Mouse (Mus musculus) forebrain, embryonic 13.5 days (tissue): Measurements from ENCODE around the gene Ppp1r9a. TPM values are rescaled to one million over a fixed set of nuclear protein-coding genes. Genes with fewer than 3 reads are reported as not detected.

ENCODE experiments used
- ATAC-seq: fragments of 200-750 bp; cut with Nextera tagmentation; 2 replicates; pipeline ENCODE4 v1.8.0; 2017
- H3K27ac ChIP-seq: fragments of 300-500 bp; sonication (generic); 2 replicates; pipeline ENCODE4 v1.5.1; 2015; ENCODE audit warnings: inconsistent platforms, mild to moderate bottlenecking, moderate library complexity
- H3K27me3 ChIP-seq: fragments of 300-500 bp; sonication (generic); 2 replicates; pipeline ENCODE4 v1.6.1; 2015; ENCODE audit warnings: mild to moderate bottlenecking, inconsistent platforms
- H3K36me3 ChIP-seq: fragments of 300-500 bp; sonication (generic); 2 replicates; pipeline ENCODE4 v1.6.1; 2015; ENCODE audit warnings: mild to moderate bottlenecking, inconsistent platforms; ENCODE audit not compliant: poor library complexity, severe bottlenecking
- H3K4me1 ChIP-seq: fragments of 300-500 bp; sonication (generic); 2 replicates; pipeline ENCODE4 v1.6.1; 2015; ENCODE audit warnings: inconsistent platforms
- H3K4me2 ChIP-seq: fragments of 300-500 bp; sonication (generic); 2 replicates; pipeline ENCODE4 v1.6.1; 2015; ENCODE audit warnings: inconsistent platforms, mild to moderate bottlenecking, moderate library complexity
- H3K4me3 ChIP-seq: fragments of 300-500 bp; sonication (generic); 2 replicates; pipeline ENCODE4 v1.5.1; 2015; ENCODE audit warnings: mild to moderate bottlenecking, inconsistent platforms
- H3K9ac ChIP-seq: fragments of 300-500 bp; sonication (generic); 2 replicates; pipeline ENCODE4 v1.6.1; 2015; ENCODE audit warnings: mild to moderate bottlenecking, inconsistent platforms
- H3K9me3 ChIP-seq: fragments of 300-500 bp; sonication (generic); replicated peaks from 2 replicates; pipeline ENCODE4 v1.6.1; 2016; ENCODE audit warnings: inconsistent platforms
- WGBS: fragments of 180-500 bp; shearing (Covaris S2); methylation state at CpG from one replicate; pipeline ENCODE4 v1.1.7; 2015; 5-methylcytosine and 5-hydroxymethylcytosine counted together
- polyA plus RNA-seq: library from polyadenylated mRNA; unstranded; fragments of >200 nt; fragmentation: Nextera tagmentation; extraction: Ambion mirVana; gene quantifications from 2 replicates; pipeline ENCODE4 v1.2.1, GENCODE M21; 2015

Gene Ppp1r9a
- polyA plus RNA-seq, 1 experiment from 2014 or later, result 32.2 TPM

DNA sequence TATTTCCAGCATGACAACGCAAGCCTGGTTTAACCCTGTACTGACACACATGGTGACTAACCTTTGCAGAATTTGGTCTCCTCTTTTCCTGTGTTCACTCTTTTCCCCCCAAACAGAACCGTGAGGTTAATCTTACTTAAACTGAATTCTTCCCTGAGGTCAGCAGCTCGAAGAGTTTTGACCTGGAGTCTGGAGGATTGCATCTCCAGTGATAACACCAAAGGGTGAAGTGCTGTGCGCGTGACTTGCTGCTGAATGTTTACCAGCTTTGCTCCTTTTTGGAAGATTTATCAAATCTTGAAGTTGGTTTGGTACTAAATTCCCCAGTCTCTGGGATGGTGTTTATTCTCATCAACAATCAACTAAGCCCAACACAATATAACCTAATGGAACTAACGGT lies 252.1 kb downstream of the Ppp1r9a start:
- H3K4me3 ChIP-seq, result no peak overlapping the region
- H3K9ac ChIP-seq, result no peak overlapping the region
- peaks cover 25% of the 10 kb centered on the region for H3K36me3 ChIP-seq
- H3K27ac ChIP-seq, result no peak overlapping the region
- H3K9me3 ChIP-seq, result no peaks in the 10 kb centered on the region
- WGBS, result 90% methylated on average over 6 of the region's 6 CpGs
- no peak overlapping the region for H3K4me2 ChIP-seq
- H3K4me1 ChIP-seq, result peaks cover 10% of the 10 kb centered on the region; the same call in 1 of the 2 replicates
- no peak for ATAC-seq
- no peaks in the 10 kb centered on the region for H3K27me3 ChIP-seq

DNA sequence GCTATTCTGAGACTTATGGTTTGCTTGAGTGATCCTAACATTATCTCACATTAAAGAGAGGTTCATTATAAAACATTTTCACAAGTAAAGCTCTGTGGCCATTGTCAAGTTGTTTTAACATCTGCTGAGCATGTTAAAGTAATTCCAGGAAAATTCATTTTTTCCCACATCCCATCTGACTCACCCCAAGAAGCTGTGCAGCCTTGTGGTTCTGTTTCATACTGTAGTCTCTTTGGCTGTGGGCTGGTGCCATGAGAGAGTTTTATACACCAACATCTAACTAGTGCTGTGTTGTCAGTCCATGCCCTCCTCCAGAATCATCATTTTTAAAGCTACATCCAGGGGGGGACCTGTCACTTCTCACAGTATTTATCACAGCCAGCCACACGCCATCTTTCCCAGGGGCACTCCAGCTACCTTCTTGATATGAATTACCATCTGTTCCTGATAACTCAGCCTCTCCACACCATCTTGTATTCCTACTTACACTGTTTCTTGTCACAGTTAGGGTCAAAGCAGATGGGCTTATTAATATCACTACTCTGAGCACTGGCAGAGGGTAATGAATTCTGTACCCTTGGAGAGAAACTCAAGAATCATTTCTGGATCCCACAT lies 252.7 kb downstream of the Ppp1r9a start:
- H3K4me3 ChIP-seq, result no peak overlapping the region
- peaks cover 31% of the 10 kb centered on the region for H3K36me3 ChIP-seq
- H3K27me3 ChIP-seq, result no peaks in the 10 kb centered on the region
- H3K9ac ChIP-seq, result no peak overlapping the region
- 75% methylated on average over 1 of the region's 1 CpGs for WGBS
- no peak overlapping the region for H3K27ac ChIP-seq
- H3K4me1 ChIP-seq, result peaks cover 10% of the 10 kb centered on the region; the same call in 1 of the 2 replicates
- H3K4me2 ChIP-seq, result no peak overlapping the region
- no peaks in the 10 kb centered on the region for H3K9me3 ChIP-seq
- 0 out of 2 replicates have a peak, but pooled peaks have one; percentile 36 for ATAC-seq

DNA sequence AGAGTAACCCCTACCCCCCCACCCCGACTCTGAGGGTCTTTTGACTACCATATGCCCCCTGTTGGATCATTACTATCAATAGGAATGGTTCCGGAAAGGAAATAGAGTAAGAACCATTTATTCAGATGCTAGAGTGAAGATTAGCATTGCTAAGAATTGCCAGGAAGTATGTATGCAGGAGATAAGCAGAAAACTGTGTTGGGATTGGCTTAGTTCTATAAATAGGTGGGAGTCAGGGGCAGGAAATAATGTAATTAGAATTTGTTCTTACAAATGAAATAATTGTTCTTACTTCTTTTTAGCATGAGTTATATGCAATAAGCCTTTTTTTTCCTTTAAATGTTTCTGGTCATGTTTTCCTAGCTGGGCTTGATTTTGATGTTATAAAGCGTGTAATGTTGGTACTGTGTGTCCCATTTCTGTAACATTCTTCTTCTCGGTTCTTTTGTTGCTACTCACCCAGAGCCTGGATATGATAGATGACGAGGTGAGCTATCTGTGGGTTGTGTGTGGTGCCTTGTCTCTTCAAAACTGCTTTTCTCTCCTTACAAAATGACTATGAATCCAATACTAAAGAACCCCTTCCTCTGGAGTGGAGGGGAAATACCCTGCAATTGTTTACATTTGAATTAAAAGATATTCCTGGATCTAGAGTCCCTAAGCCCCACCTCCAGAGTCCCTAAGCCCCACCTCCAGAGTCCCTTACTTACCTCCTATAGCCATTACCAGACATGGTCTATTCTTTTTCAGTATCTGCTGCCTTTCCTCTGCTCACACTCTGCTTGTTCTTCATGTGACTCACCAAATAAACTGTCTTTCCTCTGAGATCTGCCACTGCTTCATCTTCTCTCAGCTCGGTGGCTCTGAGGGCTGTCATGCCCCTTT lies 254.1 kb downstream of the Ppp1r9a start:
- Histone ChIP-seq H3K27ac (no peak overlapping the region), H3K36me3 (peaks cover 32% of the 10 kb centered on the region), H3K4me3 (no peak overlapping the region), H3K4me1 (no peaks in the 10 kb centered on the region), H3K9me3 (no peaks in the 10 kb centered on the region), H3K27me3 (no peaks in the 10 kb centered on the region), H3K9ac (no peak overlapping the region), H3K4me2 (no peak overlapping the region)
- 83% methylated on average over 6 of the region's 6 CpGs for WGBS
- ATAC-seq, result no peak

- Histone ChIP-seq H3K4me1 (no peaks in the 10 kb centered on the region), H3K4me3 (no peak overlapping the region), H3K27me3 (no peaks in the 10 kb centered on the region), H3K27ac (no peak overlapping the region), H3K4me2 (no peak overlapping the region), H3K36me3 (peaks cover 29% of the 10 kb centered on the region), H3K9ac (no peak overlapping the region), H3K9me3 (no peaks in the 10 kb centered on the region)
- WGBS, result 83% methylated on average over 7 of the region's 7 CpGs
- no peak for ATAC-seq
Observed at GRCm38 (mm10) chr6:5159385-5159791, 256.7 kb downstream of the Ppp1r9a start.

- H3K4me1 ChIP-seq, result peaks cover 11% of the 10 kb centered on the region
- ATAC-seq, result no peak
- WGBS, result 87% methylated on average over 6 of the region's 6 CpGs
Observed at GRCm38 (mm10) chr6:5162052-5162451, 259.3 kb downstream of the Ppp1r9a start.

DNA sequence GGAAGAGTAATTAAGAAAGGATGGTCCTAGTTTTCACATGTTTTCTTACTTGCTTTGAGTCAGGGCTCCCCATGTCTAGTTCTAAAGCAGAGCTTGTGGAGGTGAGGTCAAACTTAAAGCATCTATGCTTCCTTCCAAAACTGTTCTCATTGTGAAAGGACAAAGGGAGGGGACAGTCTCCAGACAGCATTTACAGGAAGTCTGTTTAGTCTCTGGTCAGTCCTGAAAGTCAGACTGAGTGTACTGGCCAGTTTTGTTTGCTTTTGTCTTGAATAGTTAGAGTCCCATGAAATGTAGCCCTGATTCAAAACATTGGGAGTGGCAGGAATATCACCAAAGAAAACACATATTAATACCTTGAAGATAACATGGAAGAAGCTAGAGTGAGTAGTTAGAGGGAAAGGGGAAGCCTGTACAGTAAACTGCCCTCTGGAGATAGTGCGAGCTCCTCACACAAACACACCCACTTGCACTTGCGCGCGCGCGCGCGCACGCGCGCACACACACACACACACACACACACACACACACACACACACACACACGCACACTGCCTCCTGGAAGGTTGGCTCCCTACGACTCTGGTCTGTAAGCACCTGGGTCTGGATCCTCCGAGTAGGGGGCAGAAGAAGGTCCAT lies 260.9 kb downstream of the Ppp1r9a start:
- H3K27ac ChIP-seq, result no peak overlapping the region
- WGBS, result 96% methylated on average over 12 of the region's 14 CpGs
- H3K9ac ChIP-seq, result no peak overlapping the region
- no peaks in the 10 kb centered on the region for H3K27me3 ChIP-seq
- no peak overlapping the region for H3K4me2 ChIP-seq
- peaks cover 23% of the 10 kb centered on the region for H3K4me1 ChIP-seq
- H3K36me3 ChIP-seq, result peaks cover 17% of the 10 kb centered on the region
- H3K4me3 ChIP-seq, result no peak overlapping the region
- ATAC-seq, result no peak
- no peaks in the 10 kb centered on the region for H3K9me3 ChIP-seq

More at GRCm38 (mm10) chr6:5162052-5162451, 259.3 kb downstream of the Ppp1r9a start:
- H3K9me3 ChIP-seq, result no peaks in the 10 kb centered on the region
- no peaks in the 10 kb centered on the region for H3K27me3 ChIP-seq
- no peak overlapping the region for H3K9ac ChIP-seq
- H3K4me2 ChIP-seq, result no peak overlapping the region
- H3K27ac ChIP-seq, result no peak overlapping the region
- peaks cover 25% of the 10 kb centered on the region for H3K36me3 ChIP-seq
- H3K4me3 ChIP-seq, result no peak overlapping the region

GRCm38 (mm10) chr6:5164855-5165254 lies 262.1 kb downstream of the Ppp1r9a start:
- no peak overlapping the region for H3K27ac ChIP-seq
- H3K9ac ChIP-seq, result no peak overlapping the region
- H3K4me2 ChIP-seq, result no peak overlapping the region
- peaks cover 6% of the 10 kb centered on the region for H3K36me3 ChIP-seq
- H3K4me1 ChIP-seq, result peaks cover 23% of the 10 kb centered on the region
- ATAC-seq, result no peak
- no peaks in the 10 kb centered on the region for H3K27me3 ChIP-seq
- WGBS, result 49% methylated on average over 9 of the region's 9 CpGs
- no peaks in the 10 kb centered on the region for H3K9me3 ChIP-seq
- no peak overlapping the region for H3K4me3 ChIP-seq

DNA sequence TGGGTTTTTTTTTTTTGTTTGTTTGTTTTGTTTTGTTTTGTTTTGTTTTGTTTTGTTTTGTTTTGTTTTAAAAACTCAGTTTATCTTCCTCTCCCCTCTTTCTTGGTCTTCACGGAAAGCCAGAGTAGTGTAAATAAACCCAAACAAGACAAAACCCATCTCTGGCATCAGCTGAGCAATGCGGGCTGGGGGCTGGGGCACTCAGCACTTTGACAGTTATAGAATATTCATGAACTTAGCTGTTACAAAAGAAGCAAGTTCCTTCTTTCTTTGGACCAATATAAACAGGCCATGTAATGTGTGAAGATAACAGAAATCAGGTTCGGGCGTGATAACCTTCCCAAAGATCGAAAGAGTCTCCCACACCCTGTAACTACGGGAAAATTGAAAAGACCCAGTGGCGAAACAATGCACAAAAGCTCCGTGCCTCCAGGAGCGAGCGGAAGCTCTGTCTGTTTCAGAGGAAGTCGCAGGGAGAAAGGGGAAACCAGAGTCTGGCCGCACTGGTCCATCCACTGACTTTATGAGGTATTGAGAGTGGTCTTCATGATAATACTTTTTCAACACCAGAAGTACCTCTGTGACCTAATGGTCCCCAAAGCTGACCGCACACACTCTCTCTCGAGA lies 264.4 kb downstream of the Ppp1r9a start:
- Histone ChIP-seq H3K9me3 (no peaks in the 10 kb centered on the region), H3K4me2 (peak overlapping the region; percentile 48), H3K27me3 (no peaks in the 10 kb centered on the region), H3K9ac (no peak overlapping the region), H3K27ac (peak overlapping the region; percentile 41; the same call in 1 of the 2 replicates), H3K36me3 (no peaks in the 10 kb centered on the region), H3K4me1 (peaks cover 23% of the 10 kb centered on the region), H3K4me3 (peak overlapping the region; percentile 4; the same call in 1 of the 2 replicates)
- WGBS, result 52% methylated on average over 14 of the region's 14 CpGs
- peak; percentile 46 for ATAC-seq

DNA sequence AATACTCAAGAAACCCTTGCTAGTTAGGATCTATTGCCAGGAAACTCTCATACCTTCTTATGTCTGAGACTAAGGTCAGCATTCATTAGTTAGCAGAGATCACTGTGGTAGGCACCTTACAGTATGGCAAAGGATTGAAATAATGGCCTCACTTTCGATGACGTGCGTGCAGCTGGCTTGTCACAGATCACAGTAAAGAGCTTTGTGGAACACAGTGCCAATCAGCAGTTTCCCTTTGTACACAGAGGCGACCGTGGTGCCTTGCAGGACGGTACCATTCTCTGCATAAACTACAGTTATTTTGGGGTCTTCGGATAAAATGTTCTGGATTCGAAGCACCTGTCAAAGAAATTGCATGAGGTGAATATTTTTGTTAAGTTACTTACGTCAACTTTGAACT lies 265.4 kb downstream of the Ppp1r9a start:
- Histone ChIP-seq H3K27me3 (no peaks in the 10 kb centered on the region), H3K4me3 (no peak overlapping the region), H3K9ac (no peak overlapping the region), H3K36me3 (no peaks in the 10 kb centered on the region), H3K9me3 (no peaks in the 10 kb centered on the region), H3K27ac (peak overlapping the region; percentile 41; the same call in 1 of the 2 replicates), H3K4me2 (no peak overlapping the region), H3K4me1 (peaks cover 23% of the 10 kb centered on the region)
- 49% methylated on average over 9 of the region's 9 CpGs for WGBS
- peak; percentile 62; the same call in 1 of the 2 replicates for ATAC-seq

- 93% methylated on average over 4 of the region's 4 CpGs for WGBS
- H3K9me3 ChIP-seq, result no peaks in the 10 kb centered on the region
- no peak for ATAC-seq
Observed at GRCm38 (mm10) chr6:5171418-5171817, 268.7 kb downstream of the Ppp1r9a start.

GRCm38 (mm10) chr6:5172571-5172970 lies 269.9 kb downstream of the Ppp1r9a start:
- Histone ChIP-seq H3K9ac (no peak overlapping the region), H3K4me3 (no peak overlapping the region), H3K4me1 (peaks cover 7% of the 10 kb centered on the region), H3K9me3 (no peaks in the 10 kb centered on the region), H3K27me3 (no peaks in the 10 kb centered on the region), H3K27ac (no peak overlapping the region), H3K4me2 (no peak overlapping the region), H3K36me3 (no peaks in the 10 kb centered on the region)
- WGBS, result 86% methylated on average over 9 of the region's 9 CpGs
- no peak for ATAC-seq

More at GRCm38 (mm10) chr6:5171418-5171817, 268.7 kb downstream of the Ppp1r9a start:
- Histone ChIP-seq H3K36me3 (no peaks in the 10 kb centered on the region), H3K4me1 (peaks cover 14% of the 10 kb centered on the region), H3K4me2 (no peak overlapping the region), H3K9ac (no peak overlapping the region), H3K4me3 (no peak overlapping the region), H3K27me3 (no peaks in the 10 kb centered on the region), H3K27ac (no peak overlapping the region)
